Comparison of ENCODE assay signal across 9 mouse cellular contexts in the genomic region with DNA sequence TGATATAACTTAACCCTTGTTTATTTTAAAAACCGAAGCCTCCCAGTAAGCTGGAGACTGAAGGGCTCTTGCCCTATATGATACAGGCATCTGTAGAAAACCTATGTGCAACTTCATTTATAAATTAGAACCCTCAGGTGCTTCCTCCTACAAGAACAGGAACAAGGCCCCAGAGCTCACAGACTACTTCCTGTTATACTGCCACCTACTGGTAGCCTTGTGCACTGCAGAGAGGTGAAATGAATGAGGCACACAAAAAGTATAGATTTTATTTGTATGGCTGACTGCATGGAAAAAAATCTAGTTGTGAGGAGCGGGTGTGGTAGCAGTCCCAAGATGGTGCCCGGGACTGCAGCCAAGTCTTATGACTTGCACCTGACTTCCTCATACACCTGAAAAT.
A peak's percentile ranks its signal among the peaks of the same experiment; 100 is the strongest.
DNase-seq lines count a peak whose midpoint lies in the region; ATAC-seq and TF ChIP-seq lines count a peak whose summit lies in the region.
"Had no signal": no experiment of that assay in that cellular context is flagged by ENCODE, and none has a peak within 500 bp of the region (broad histone marks: within the 10 kb centered on the region; RNA-seq: fewer than 3 reads in every experiment).

No protein-coding gene starts in this region.

- no peak overlapping the region for H3K27ac ChIP-seq in hindbrain, postnatal 0 days
- no peak overlapping the region for H3K27ac ChIP-seq in hindbrain, embryonic 10.5 days
- no peak overlapping the region for H3K27ac ChIP-seq in bone marrow, adult 2 months (ENCODE audit: control insufficient read depth, insufficient read depth, low read depth, low read length, poor library complexity)
- H3K27ac ChIP-seq in forebrain, embryonic 10.5 days = no peak overlapping the region
- H3K27ac ChIP-seq in intestine, embryonic 15.5 days = no peak overlapping the region

- no peak for TF ChIP-seq POLR2A in bone marrow, adult 2 months (IDR thresholded peaks at IDR 0.05; ENCODE audit: borderline replicate concordance, control insufficient read depth, low read depth, low read length)

- no peak for DNase-seq in hindbrain, postnatal 0 days (ENCODE audit: low spot score)
- DNase-seq in hindbrain, embryonic 10.5 days (ENCODE audit: low spot score) = no peak
- peak; percentile 65 to 66 for DNase-seq in B cell, adult 2 months
- DNase-seq in forebrain, embryonic 10.5 days (ENCODE audit: extremely low spot score, low spot score) = no peak
- DNase-seq in neural tube, embryonic 10.5 days (ENCODE audit: extremely low spot score, low spot score) = no peak
- DNase-seq: heart, postnatal 36 days had no signal

- no peaks in the 10 kb centered on the region for H3K36me3 ChIP-seq in hindbrain, postnatal 0 days (ENCODE audit: insufficient read depth, low read length)
- no peaks in the 10 kb centered on the region for H3K36me3 ChIP-seq in hindbrain, embryonic 10.5 days
- H3K36me3 ChIP-seq in forebrain, embryonic 10.5 days (replicated peaks) = no peaks in the 10 kb centered on the region
- H3K36me3 ChIP-seq in intestine, embryonic 15.5 days = no peaks in the 10 kb centered on the region

- no peaks in the 10 kb centered on the region for H3K4me1 ChIP-seq in hindbrain, postnatal 0 days (ENCODE audit: insufficient read depth, low read length)
- H3K4me1 ChIP-seq in hindbrain, embryonic 10.5 days (replicated peaks) = no peaks in the 10 kb centered on the region
- H3K4me1 ChIP-seq in bone marrow, adult 2 months (ENCODE audit: control insufficient read depth, insufficient read depth, low read length) = no peaks in the 10 kb centered on the region
- H3K4me1 ChIP-seq in forebrain, embryonic 10.5 days = no peaks in the 10 kb centered on the region
- H3K4me1 ChIP-seq in intestine, embryonic 15.5 days (replicated peaks) = no peaks in the 10 kb centered on the region

- peak; percentile 53 for TF ChIP-seq CTCF in hindbrain, postnatal 0 days (IDR thresholded peaks at IDR 0.05; ENCODE audit: low read depth)
- TF ChIP-seq CTCF in bone marrow, adult 2 months (IDR thresholded peaks at IDR 0.05; ENCODE audit: control insufficient read depth, insufficient read depth, low read length) = peak; percentile 45; the same call in 1 of the 2 replicates

- no peak overlapping the region for H3K4me3 ChIP-seq in hindbrain, postnatal 0 days (ENCODE audit: low read length)
- no peak overlapping the region for H3K4me3 ChIP-seq in hindbrain, embryonic 10.5 days
- H3K4me3 ChIP-seq in bone marrow, adult 2 months (replicated peaks; ENCODE audit: control insufficient read depth, low read depth, low read length) = no peak overlapping the region
- H3K4me3 ChIP-seq in forebrain, embryonic 10.5 days = no peak overlapping the region
- no peak overlapping the region for H3K4me3 ChIP-seq in intestine, embryonic 15.5 days (replicated peaks)

- no peak overlapping the region for H3K4me2 ChIP-seq in hindbrain, postnatal 0 days (ENCODE audit: low read depth, low read length)
- no peak overlapping the region for H3K4me2 ChIP-seq in intestine, embryonic 15.5 days (replicated peaks)

- 94% methylated on average over 3 of the region's 3 CpGs for WGBS in hindbrain, postnatal 0 days
- 95% methylated on average over 3 of the region's 3 CpGs for WGBS in hindbrain, embryonic 10.5 days
- WGBS in bone marrow, adult 2 months = 87% methylated on average over 3 of the region's 3 CpGs
- 91% methylated on average over 3 of the region's 3 CpGs for WGBS in forebrain, embryonic 10.5 days
- WGBS in intestine, embryonic 15.5 days = 97% methylated on average over 3 of the region's 3 CpGs

- H3K9ac ChIP-seq in hindbrain, postnatal 0 days (replicated peaks; ENCODE audit: low read length) = no peak overlapping the region
- H3K9ac ChIP-seq in intestine, embryonic 15.5 days = no peak overlapping the region

- no peaks in the 10 kb centered on the region for H3K9me3 ChIP-seq in hindbrain, postnatal 0 days (ENCODE audit: low read length)
- no peaks in the 10 kb centered on the region for H3K9me3 ChIP-seq in hindbrain, embryonic 10.5 days
- H3K9me3 ChIP-seq in forebrain, embryonic 10.5 days = no peaks in the 10 kb centered on the region
- H3K9me3 ChIP-seq in intestine, embryonic 15.5 days = no peaks in the 10 kb centered on the region

- no peak for ATAC-seq in hindbrain, postnatal 0 days
- ATAC-seq in neutrophil, adult 5-6 weeks (ENCODE audit: extremely low read depth, insufficient number of reproducible peaks, low FRiP score, poor library complexity, severe bottlenecking) = peak; percentile 98
- no peak for ATAC-seq in intestine, embryonic 15.5 days

- no peaks in the 10 kb centered on the region for H3K27me3 ChIP-seq in hindbrain, postnatal 0 days (ENCODE audit: insufficient read depth, low read length)
- no peaks in the 10 kb centered on the region for H3K27me3 ChIP-seq in hindbrain, embryonic 10.5 days (ENCODE audit: insufficient read depth, poor library complexity, severe bottlenecking)
- H3K27me3 ChIP-seq in forebrain, embryonic 10.5 days (ENCODE audit: poor library complexity, severe bottlenecking) = no peaks in the 10 kb centered on the region
- H3K27me3 ChIP-seq in intestine, embryonic 15.5 days (replicated peaks) = no peaks in the 10 kb centered on the region

Comparison
In these comparisons a context has a peak if more than half of its experiments do, and no peak if none do; other contexts are left out.
1. DNase-seq: peak in B cell, adult 2 months (2 of 2); none in hindbrain, postnatal 0 days (single experiment), hindbrain, embryonic 10.5 days (single experiment), forebrain, embryonic 10.5 days (single experiment) and neural tube, embryonic 10.5 days (single experiment).